Mouse (Mus musculus) liver, embryonic 14.5 days (tissue): Measurements from ENCODE around the gene Npc2. TPM values are rescaled to one million over a fixed set of nuclear protein-coding genes. Genes with fewer than 3 reads are reported as not detected.

Source experiments
- ATAC-seq: fragments of 200-750 bp; cut with Nextera tagmentation; 2 replicates; pipeline ENCODE4 v1.8.0; 2017; ENCODE audit warnings: moderate number of reproducible peaks, mild to moderate bottlenecking, moderate library complexity; ENCODE audit not compliant: insufficient read depth
- DNase-seq, 3 experiments: peaks; one replicate each; pipeline ENCODE4 v3.0.0-alpha.2; 2012 to 2013; ENCODE audit warnings: low read depth in 3 of 3, low spot score in 3 of 3
- H3K27ac ChIP-seq: fragments of 300-500 bp; sonication (generic); 2 replicates; pipeline ENCODE4 v1.5.1; 2014; ENCODE audit warnings: moderate library complexity, mild to moderate bottlenecking, control low read depth, inconsistent platforms
- H3K27me3 ChIP-seq: fragments of 300-500 bp; sonication (generic); 2 replicates; pipeline ENCODE4 v1.6.1; 2014; ENCODE audit warnings: mild to moderate bottlenecking, low read length, moderate library complexity; ENCODE audit not compliant: control insufficient read depth, insufficient read depth
- H3K36me3 ChIP-seq: fragments of 300-500 bp; sonication (generic); replicated peaks from 2 replicates; pipeline ENCODE4 v1.6.1; 2014; ENCODE audit warnings: low read depth; ENCODE audit not compliant: control insufficient read depth, insufficient read depth
- H3K4me1 ChIP-seq, 2 experiments: fragments of 200-500 bp in 1 of 2; fragments of 300-500 bp in 1 of 2; sonication (generic) in 1 of 2; replicated peaks; 2 replicates each; pipeline ENCODE4 v1.6.1; 2012 to 2014; ENCODE audit warnings: antibody characterized with exemption in 1 of 2, inconsistent platforms in 1 of 2, low read length in 1 of 2; ENCODE audit not compliant: control insufficient read depth in 2 of 2, insufficient read depth in 2 of 2
- H3K4me2 ChIP-seq: fragments of 300-500 bp; sonication (generic); 2 replicates; pipeline ENCODE4 v1.6.1; 2014; ENCODE audit warnings: low read depth, mild to moderate bottlenecking, control low read depth, moderate library complexity
- H3K4me3 ChIP-seq, 2 experiments: fragments of 200-500 bp in 1 of 2; fragments of 300-500 bp in 1 of 2; sonication (generic) in 1 of 2; 2 replicates each; pipeline ENCODE4 v1.5.1; 2012 to 2014; ENCODE audit warnings: low read depth in 2 of 2, low read length in 2 of 2, mild to moderate bottlenecking in 2 of 2, control low read depth in 1 of 2, inconsistent platforms in 1 of 2, moderate library complexity in 1 of 2; ENCODE audit not compliant: insufficient read depth in 1 of 2
- H3K9ac ChIP-seq: fragments of 300-500 bp; sonication (generic); replicated peaks from 2 replicates; pipeline ENCODE4 v1.6.1; 2014; ENCODE audit warnings: mild to moderate bottlenecking, control low read depth, moderate library complexity
- H3K9me3 ChIP-seq: fragments of 300-500 bp; sonication (generic); 2 replicates; pipeline ENCODE4 v1.6.1; 2016; ENCODE audit warnings: low read length, mixed read lengths; ENCODE audit not compliant: control insufficient read depth
- CTCF ChIP-seq: IDR thresholded peaks from 2 replicates; pipeline ENCODE4 v1.5.1; 2016; ENCODE audit warnings: antibody characterized with exemption, low read depth, control low read depth
- EP300 ChIP-seq: IDR thresholded peaks from 2 replicates; pipeline ENCODE4 v1.6.1; 2016; ENCODE audit warnings: antibody characterized with exemption, low read depth
- WGBS: fragments of 180-500 bp; shearing (Covaris S2); extraction: QIAGEN DNeasy Blood & Tissue Kit; methylation state at CpG from one replicate; pipeline ENCODE4 v1.1.7; 2014; ENCODE audit not compliant: insufficient replicate concordance; 5-methylcytosine and 5-hydroxymethylcytosine counted together
- polyA plus RNA-seq, 2 experiments: library from polyadenylated mRNA; depleted of rRNA in 1 of 2; stranded (reverse) in 1 of 2; unstranded in 1 of 2; fragments of >200 nt; fragmentation: Nextera tagmentation in 1 of 2; extraction: Ambion mirVana in 1 of 2; gene quantifications; 2 replicates each; pipeline versions ENCODE4 v1.2.1 to v1.2.3; 2012 to 2014

Gene Npc2
- polyA plus RNA-seq, 2 experiments, result 18.0 to 22.5 TPM

- H3K9ac ChIP-seq, result no peak overlapping the region
- DNase-seq (no peak), ATAC-seq (no peak)
- no peaks in the 10 kb centered on the region; the same call in 1 of the 2 replicates for H3K27me3 ChIP-seq
- WGBS, result 60% methylated on average over 13 of the region's 13 CpGs
- TF ChIP-seq CTCF (no peak), EP300 (no peak)
- no peaks in the 10 kb centered on the region for H3K9me3 ChIP-seq
- H3K27ac ChIP-seq, result no peak overlapping the region
- H3K4me3 ChIP-seq, result no peak overlapping the region
- no peak overlapping the region for H3K4me2 ChIP-seq
- no peaks in the 10 kb centered on the region for H3K4me1 ChIP-seq
- H3K36me3 ChIP-seq, result no peaks in the 10 kb centered on the region
These were observed 34.4 kb upstream of the Npc2 start for GRCm38 (mm10) chr12:84807351-84807750.

DNA sequence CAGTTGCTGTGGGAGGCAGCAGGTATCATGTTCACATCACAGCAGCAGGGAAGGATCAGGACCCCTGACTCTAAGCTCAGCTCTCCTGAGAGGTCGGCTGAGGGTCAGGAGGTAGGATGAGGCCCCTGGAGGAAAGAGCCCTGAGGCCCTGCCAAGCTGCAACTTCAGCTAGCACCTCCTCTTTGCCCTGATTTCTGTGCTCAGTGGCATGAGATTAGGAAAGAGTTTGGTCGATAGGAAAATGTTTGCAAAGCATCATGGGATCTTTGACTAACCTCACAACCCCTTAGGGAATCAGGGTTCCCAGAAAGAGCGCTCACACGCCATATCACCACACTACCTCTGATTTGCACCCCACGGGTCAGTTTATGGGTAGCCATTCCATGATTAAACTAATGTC, 33.8 kb upstream of the Npc2 start:
- no peak overlapping the region for H3K4me2 ChIP-seq
- no peaks in the 10 kb centered on the region for H3K36me3 ChIP-seq
- H3K9me3 ChIP-seq, result no peaks in the 10 kb centered on the region
- no peak overlapping the region for H3K27ac ChIP-seq
- H3K9ac ChIP-seq, result no peak overlapping the region
- no peak overlapping the region for H3K4me3 ChIP-seq
- WGBS, result 44% methylated on average over 5 of the region's 5 CpGs
- no peaks in the 10 kb centered on the region; the same call in 1 of the 2 replicates for H3K27me3 ChIP-seq
- DNase-seq (no peak), ATAC-seq (no peak)
- H3K4me1 ChIP-seq, result no peaks in the 10 kb centered on the region
- no peak for TF ChIP-seq EP300

DNA sequence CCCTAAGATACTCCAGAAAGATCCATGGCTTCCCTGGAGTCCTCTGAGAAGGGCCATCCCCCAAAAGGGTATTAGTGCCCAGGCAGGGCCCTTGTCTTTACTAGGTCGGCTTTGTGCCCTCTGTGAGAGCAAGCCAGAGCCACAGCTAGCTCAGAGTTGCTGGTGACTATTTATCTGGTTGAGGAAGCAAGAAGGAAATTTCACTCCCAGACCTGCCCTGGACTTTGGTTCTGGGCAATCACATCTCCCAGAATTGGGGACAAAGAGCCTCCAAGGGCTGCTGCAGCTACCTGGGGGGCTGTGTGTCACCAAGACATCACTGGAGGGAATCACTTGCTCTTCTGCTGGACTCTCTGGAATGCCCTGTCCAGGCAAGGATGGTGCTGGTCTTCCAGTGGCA, 33.1 kb upstream of the Npc2 start:
- DNase-seq (no peak), ATAC-seq (no peak)
- H3K4me2 ChIP-seq, result no peak overlapping the region

DNA sequence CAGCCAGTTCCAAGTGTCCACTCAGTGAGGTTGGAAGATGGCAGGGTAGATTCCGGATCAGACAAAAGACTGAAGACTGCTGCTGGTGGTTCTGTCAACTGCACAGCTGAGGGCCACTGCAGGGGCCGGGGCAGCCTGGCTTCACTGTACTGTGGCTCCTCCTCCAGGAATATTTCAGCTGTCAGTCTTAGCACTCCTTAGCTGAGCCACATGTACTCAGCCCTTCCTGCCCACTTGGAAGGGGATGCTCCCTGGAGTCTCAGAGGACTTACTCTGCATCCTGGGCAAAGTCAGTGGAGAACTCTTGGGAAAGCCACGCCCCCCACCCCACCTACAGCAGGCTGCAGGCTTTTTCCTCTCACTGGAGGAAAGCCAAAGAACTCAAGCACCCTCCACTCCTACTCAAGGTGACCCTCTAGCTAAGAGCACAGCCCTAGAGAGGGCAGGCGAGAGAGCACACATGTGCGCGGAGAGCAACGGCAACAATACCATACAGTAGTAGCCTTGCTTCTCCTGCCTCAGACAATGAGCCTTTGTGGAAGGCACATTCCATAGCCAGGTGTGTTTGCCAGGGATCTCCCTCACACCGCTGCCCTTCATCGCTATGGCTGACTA, 32.4 kb upstream of the Npc2 start:
- Histone ChIP-seq H3K36me3 (no peaks in the 10 kb centered on the region), H3K4me3 (no peak overlapping the region), H3K27me3 (no peaks in the 10 kb centered on the region; the same call in 1 of the 2 replicates), H3K9ac (no peak overlapping the region), H3K27ac (no peak overlapping the region), H3K4me1 (no peaks in the 10 kb centered on the region), H3K9me3 (no peaks in the 10 kb centered on the region), H3K4me2 (no peak overlapping the region)
- WGBS, result 63% methylated on average over 9 of the region's 9 CpGs
- TF ChIP-seq EP300 (no peak), CTCF (no peak)
- ATAC-seq, result no peak
- DNase-seq, result no peak

More for the DNA sequence above, 33.1 kb upstream of the Npc2 start:
- Histone ChIP-seq H3K4me1 (no peaks in the 10 kb centered on the region), H3K9me3 (no peaks in the 10 kb centered on the region), H3K36me3 (no peaks in the 10 kb centered on the region), H3K27me3 (no peaks in the 10 kb centered on the region; the same call in 1 of the 2 replicates), H3K4me3 (no peak overlapping the region), H3K9ac (no peak overlapping the region), H3K27ac (no peak overlapping the region)
- TF ChIP-seq CTCF, result no peak
- TF ChIP-seq EP300, result no peak
- 68% methylated on average over 1 of the region's 1 CpGs for WGBS

GRCm38 (mm10) chr12:84802625-84803024, 29.7 kb upstream of the Npc2 start:
- ATAC-seq (no peak), DNase-seq (no peak)
- H3K9ac ChIP-seq, result no peak overlapping the region
- H3K9me3 ChIP-seq, result no peaks in the 10 kb centered on the region
- no peak overlapping the region for H3K4me2 ChIP-seq
- H3K27ac ChIP-seq, result no peak overlapping the region
- H3K27me3 ChIP-seq, result no peaks in the 10 kb centered on the region; the same call in 1 of the 2 replicates
- H3K36me3 ChIP-seq, result no peaks in the 10 kb centered on the region
- TF ChIP-seq EP300, result no peak
- no peak for TF ChIP-seq CTCF
- WGBS, result 31% methylated on average over 3 of the region's 3 CpGs
- no peaks in the 10 kb centered on the region for H3K4me1 ChIP-seq
- H3K4me3 ChIP-seq, result no peak overlapping the region
